Mouse (Mus musculus): Measurements from ENCODE around the gene Chst11. TPM values are rescaled to one million over a fixed set of nuclear protein-coding genes. Genes with fewer than 3 reads are reported as not detected.

The Chst11 gene
- polyA plus RNA-seq, 1 experiment = 22.7 TPM

GRCm38 (mm10) chr10:83038166-83038565 lies 52.9 kb downstream of the Chst11 start:
- DNase-seq (ENCODE audit: low read depth) = no peak
- no peak for TF ChIP-seq POLR2A (IDR thresholded peaks at IDR 0.05; ENCODE audit: borderline replicate concordance, extremely low read depth, insufficient read depth, insufficient read length, poor library complexity, severe bottlenecking)
- no peak for TF ChIP-seq CTCF (IDR thresholded peaks at IDR 0.05; ENCODE audit: borderline replicate concordance, extremely low read depth, insufficient read depth, insufficient read length)

- TF ChIP-seq CTCF (IDR thresholded peaks at IDR 0.05; ENCODE audit: borderline replicate concordance, extremely low read depth, insufficient read depth, insufficient read length) = no peak
- TF ChIP-seq POLR2A (IDR thresholded peaks at IDR 0.05; ENCODE audit: borderline replicate concordance, extremely low read depth, insufficient read depth, insufficient read length, poor library complexity, severe bottlenecking) = no peak
Measured at GRCm38 (mm10) chr10:83039414-83039813, 54.1 kb downstream of the Chst11 start.

GRCm38 (mm10) chr10:83041875-83042274 lies 56.6 kb downstream of the Chst11 start:
- peak; percentile 53 for DNase-seq (ENCODE audit: low read depth)
- no peak for TF ChIP-seq POLR2A (IDR thresholded peaks at IDR 0.05; ENCODE audit: borderline replicate concordance, extremely low read depth, insufficient read depth, insufficient read length, poor library complexity, severe bottlenecking)
- TF ChIP-seq CTCF (IDR thresholded peaks at IDR 0.05; ENCODE audit: borderline replicate concordance, extremely low read depth, insufficient read depth, insufficient read length) = no peak

More at GRCm38 (mm10) chr10:83039414-83039813, 54.1 kb downstream of the Chst11 start:
- no peak for DNase-seq (ENCODE audit: low read depth)

- peak; percentile 59 for DNase-seq (ENCODE audit: low read depth)
- TF ChIP-seq POLR2A (IDR thresholded peaks at IDR 0.05; ENCODE audit: borderline replicate concordance, extremely low read depth, insufficient read depth, insufficient read length, poor library complexity, severe bottlenecking) = no peak
- no peak for TF ChIP-seq CTCF (IDR thresholded peaks at IDR 0.05; ENCODE audit: borderline replicate concordance, extremely low read depth, insufficient read depth, insufficient read length)
Measured at GRCm38 (mm10) chr10:83042613-83043477, 57.5 kb downstream of the Chst11 start.

- no peak for DNase-seq (ENCODE audit: low read depth)
- TF ChIP-seq POLR2A (IDR thresholded peaks at IDR 0.05; ENCODE audit: borderline replicate concordance, extremely low read depth, insufficient read depth, insufficient read length, poor library complexity, severe bottlenecking) = no peak
Measured at GRCm38 (mm10) chr10:83043478-83044259, 58.4 kb downstream of the Chst11 start.

- peak; percentile 87 for DNase-seq (ENCODE audit: low read depth)
- TF ChIP-seq CTCF (IDR thresholded peaks at IDR 0.05; ENCODE audit: borderline replicate concordance, extremely low read depth, insufficient read depth, insufficient read length) (no peak), POLR2A (IDR thresholded peaks at IDR 0.05; ENCODE audit: borderline replicate concordance, extremely low read depth, insufficient read depth, insufficient read length, poor library complexity, severe bottlenecking) (no peak)
Measured at GRCm38 (mm10) chr10:83049174-83049780, 64.0 kb downstream of the Chst11 start.

- no peak for DNase-seq (ENCODE audit: low read depth)
- TF ChIP-seq POLR2A (IDR thresholded peaks at IDR 0.05; ENCODE audit: borderline replicate concordance, extremely low read depth, insufficient read depth, insufficient read length, poor library complexity, severe bottlenecking) (no peak), CTCF (IDR thresholded peaks at IDR 0.05; ENCODE audit: borderline replicate concordance, extremely low read depth, insufficient read depth, insufficient read length) (no peak)
Measured at GRCm38 (mm10) chr10:83053886-83054550, 68.7 kb downstream of the Chst11 start.

GRCm38 (mm10) chr10:83056291-83056690 lies 71.0 kb downstream of the Chst11 start:
- DNase-seq (ENCODE audit: low read depth) = no peak
- no peak for TF ChIP-seq CTCF (IDR thresholded peaks at IDR 0.05; ENCODE audit: borderline replicate concordance, extremely low read depth, insufficient read depth, insufficient read length)
- TF ChIP-seq POLR2A (IDR thresholded peaks at IDR 0.05; ENCODE audit: borderline replicate concordance, extremely low read depth, insufficient read depth, insufficient read length, poor library complexity, severe bottlenecking) = no peak

GRCm38 (mm10) chr10:83056866-83057265 lies 71.6 kb downstream of the Chst11 start:
- TF ChIP-seq POLR2A (IDR thresholded peaks at IDR 0.05; ENCODE audit: borderline replicate concordance, extremely low read depth, insufficient read depth, insufficient read length, poor library complexity, severe bottlenecking) (no peak), CTCF (IDR thresholded peaks at IDR 0.05; ENCODE audit: borderline replicate concordance, extremely low read depth, insufficient read depth, insufficient read length) (no peak)
- DNase-seq (ENCODE audit: low read depth) = no peak

- TF ChIP-seq POLR2A (IDR thresholded peaks at IDR 0.05; ENCODE audit: borderline replicate concordance, extremely low read depth, insufficient read depth, insufficient read length, poor library complexity, severe bottlenecking) = no peak
- no peak for TF ChIP-seq CTCF (IDR thresholded peaks at IDR 0.05; ENCODE audit: borderline replicate concordance, extremely low read depth, insufficient read depth, insufficient read length)
- DNase-seq (ENCODE audit: low read depth) = no peak
Measured at GRCm38 (mm10) chr10:83060066-83060782, 74.9 kb downstream of the Chst11 start.
